Mouse (Mus musculus): ENCODE data around the gene Krt1. TPM values are rescaled to one million over a fixed set of nuclear protein-coding genes. Genes with fewer than 3 reads are reported as not detected.

The Krt1 gene
- polyA plus RNA-seq (2012; rRNA removed): 0.01 and 0.10 TPM in 2 replicates

DNA sequence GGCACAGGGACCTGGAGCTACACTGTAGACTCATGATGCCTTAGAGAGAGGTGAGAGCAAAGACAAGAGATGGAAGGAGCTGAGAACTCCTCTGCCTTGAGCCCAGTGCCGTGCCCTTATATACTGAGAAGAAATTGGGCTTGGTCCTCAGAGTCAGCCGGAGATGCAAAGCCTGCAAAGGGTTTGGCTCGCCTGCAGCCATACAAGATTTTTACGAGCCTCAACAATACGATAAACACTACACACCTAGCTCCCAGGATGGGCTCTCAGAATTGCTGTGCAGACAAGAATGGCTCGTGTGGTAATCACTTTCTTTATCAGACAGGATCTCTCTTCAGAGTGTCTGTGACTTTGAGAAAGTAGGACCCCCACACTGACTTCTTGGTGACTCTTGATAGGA, at the start of gene Krt1:
TSS of gene Krt1 (minus strand) at position 101 of the 400 bp plus-strand sequence.

DNA sequence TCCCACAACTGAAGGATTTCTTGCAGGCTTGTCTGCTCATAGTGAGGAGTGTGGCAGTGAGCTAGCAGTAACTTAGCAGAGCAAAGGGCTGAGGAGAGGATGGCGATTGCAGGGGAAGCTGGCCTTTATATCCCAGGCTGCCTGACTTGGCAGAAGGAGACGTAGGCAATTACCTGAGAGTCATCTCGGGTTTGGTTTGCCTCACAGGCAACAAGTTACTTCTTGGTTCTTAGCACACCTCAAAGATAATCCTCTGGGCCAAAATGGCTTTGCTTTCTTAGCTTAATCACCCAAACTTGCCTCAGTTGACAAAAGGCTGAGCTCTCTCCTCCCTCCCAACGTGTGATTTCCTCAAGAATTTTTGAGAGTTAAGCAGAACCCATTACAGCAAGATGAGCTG, 42.2 kb upstream of the Krt1 start, which contains the start of gene Krt76:
TSS of gene Krt76 (minus strand) at position 101 of the 400 bp plus-strand sequence.

DNA sequence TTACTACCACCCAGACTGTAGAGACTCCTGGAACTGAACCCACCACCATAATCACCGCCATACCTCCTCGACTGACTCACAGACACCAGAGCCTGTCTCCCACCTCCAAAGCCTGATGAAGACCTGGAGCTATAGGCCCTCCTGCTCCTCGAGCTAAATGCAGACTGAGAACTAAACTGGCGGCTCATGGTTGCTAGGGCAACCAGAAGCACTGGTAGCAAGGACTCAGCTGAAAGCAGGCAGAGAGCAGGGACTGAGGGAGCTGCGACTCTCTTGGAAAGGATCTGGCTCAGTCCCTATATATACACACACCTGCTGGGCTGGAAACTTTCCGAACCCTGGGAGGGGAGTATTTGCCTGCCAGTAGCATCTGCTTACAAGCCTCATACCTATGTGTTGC, 18.8 kb upstream of the Krt1 start, which contains the start of gene Krt77:
TSS of gene Krt77 (minus strand) at position 275 of the 400 bp plus-strand sequence.

DNA sequence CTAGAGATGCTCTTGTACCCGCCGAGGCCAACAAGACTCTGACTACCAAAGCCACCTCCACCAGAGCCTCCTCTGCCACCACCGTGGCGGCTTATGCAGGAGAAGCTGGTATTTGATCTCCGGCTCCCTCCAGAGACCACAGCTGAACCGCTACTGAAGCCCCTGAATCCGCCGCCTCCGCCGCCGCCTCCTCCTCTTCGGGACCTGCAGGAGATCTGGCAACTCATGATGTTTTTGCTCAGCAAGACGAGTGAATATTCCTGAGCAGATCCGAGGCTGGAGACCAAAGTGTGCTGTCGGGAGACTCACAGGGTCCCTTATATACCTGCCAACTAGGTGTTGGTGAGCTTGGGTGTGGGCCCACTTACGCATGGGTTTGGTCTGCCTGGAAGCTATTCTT, 32.7 kb downstream of the Krt1 start, which contains the start of gene Krt2:
TSS of gene Krt2 (minus strand) at position 295 of the 400 bp plus-strand sequence.

DNA sequence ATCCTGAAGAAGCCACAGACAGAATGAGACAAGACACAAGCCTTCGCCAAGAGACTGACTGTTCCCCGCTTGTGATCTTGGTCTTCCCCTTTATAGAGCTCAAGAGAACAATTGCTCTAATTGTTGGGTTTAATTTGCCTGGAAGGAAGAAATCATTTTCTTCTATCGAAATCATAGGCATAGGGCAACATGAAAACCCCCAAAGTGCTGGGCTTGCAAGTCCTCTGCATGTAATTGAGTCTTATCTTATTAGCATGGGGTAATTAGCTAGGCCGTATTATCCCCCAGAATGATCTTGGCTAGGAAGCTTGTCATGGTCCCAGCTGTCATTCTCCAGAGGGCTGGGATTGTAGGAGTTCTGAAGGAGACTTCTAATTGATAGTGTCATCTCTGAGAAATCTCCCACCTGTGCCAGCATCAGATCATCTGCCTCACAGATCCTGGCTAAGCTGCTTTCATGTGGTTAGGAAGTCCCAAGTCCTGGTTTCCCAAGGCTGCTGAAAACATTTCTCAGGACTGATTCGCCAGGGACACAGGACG, 48.2 kb downstream of the Krt1 start, which contains the start of gene Krt73:
TSS of gene Krt73 (minus strand) at position 51 of the 540 bp plus-strand sequence.

Other genes starting within 250 kb of the Krt1 start
- not detected in 2 replicates for gene Gm5414, start 222.6 kb downstream of the Krt1 start, polyA plus RNA-seq (2012; rRNA removed)
- gene Gm5478, start 203.4 kb downstream of the Krt1 start, polyA plus RNA-seq (2012; rRNA removed): not detected in 2 replicates
- not detected in 2 replicates for gene Krt6b, start 170.5 kb downstream of the Krt1 start, polyA plus RNA-seq (2012; rRNA removed)
- gene Krt6a, start 156.5 kb downstream of the Krt1 start, polyA plus RNA-seq (2012; rRNA removed): 0.01 TPM in 1 of 2 replicates, not detected in the other
- 0.13 and 2.5 TPM in 2 replicates for gene Krt5, start 137.9 kb downstream of the Krt1 start, polyA plus RNA-seq (2012; rRNA removed)
- not detected in 2 replicates for gene Krt71, start 107.7 kb downstream of the Krt1 start, polyA plus RNA-seq (2012; rRNA removed)
- gene Krt72, start 64.3 kb downstream of the Krt1 start, polyA plus RNA-seq (2012; rRNA removed): not detected in 2 replicates
- not detected in 2 replicates for gene Krt73, start 48.4 kb downstream of the Krt1 start, polyA plus RNA-seq (2012; rRNA removed)
- gene Krt2, start 32.6 kb downstream of the Krt1 start, polyA plus RNA-seq (2012; rRNA removed): not detected in 2 replicates
- 0.02 TPM in 1 of 2 replicates, not detected in the other for gene Krt77, start 18.9 kb upstream of the Krt1 start, polyA plus RNA-seq (2012; rRNA removed)
- gene Krt76, start 42.1 kb upstream of the Krt1 start, polyA plus RNA-seq (2012; rRNA removed): not detected in 2 replicates
- gene Krt4, start 73.9 kb upstream of the Krt1 start, polyA plus RNA-seq (2012; rRNA removed): 0.06 and 0.18 TPM in 2 replicates
- not detected in 2 replicates for gene Krt79, start 89.5 kb upstream of the Krt1 start, polyA plus RNA-seq (2012; rRNA removed)
- 0.01 TPM in 1 of 2 replicates, not detected in the other for gene Krt78, start 103.5 kb upstream of the Krt1 start, polyA plus RNA-seq (2012; rRNA removed)
- gene Krt8, start 153.7 kb upstream of the Krt1 start, polyA plus RNA-seq (2012; rRNA removed): 40.2 and 40.3 TPM in 2 replicates
- gene Krt18, start 177.4 kb upstream of the Krt1 start, polyA plus RNA-seq (2012; rRNA removed): 28.2 and 34.2 TPM in 2 replicates
- 72.9 and 76.9 TPM in 2 replicates for gene Eif4b, start 223.0 kb upstream of the Krt1 start, polyA plus RNA-seq (2012; rRNA removed)
- 4.7 and 5.4 TPM in 2 replicates for gene Tns2, start 249.6 kb upstream of the Krt1 start, polyA plus RNA-seq (2012; rRNA removed)